Mouse (Mus musculus) cerebellum, adult 9-11 months (tissue): ENCODE results near the gene Acsl4.

Experiments
- DNase-seq: peaks from one replicate; pipeline ENCODE4 v3.0.0; 2022

Acsl4 gene

DNA sequence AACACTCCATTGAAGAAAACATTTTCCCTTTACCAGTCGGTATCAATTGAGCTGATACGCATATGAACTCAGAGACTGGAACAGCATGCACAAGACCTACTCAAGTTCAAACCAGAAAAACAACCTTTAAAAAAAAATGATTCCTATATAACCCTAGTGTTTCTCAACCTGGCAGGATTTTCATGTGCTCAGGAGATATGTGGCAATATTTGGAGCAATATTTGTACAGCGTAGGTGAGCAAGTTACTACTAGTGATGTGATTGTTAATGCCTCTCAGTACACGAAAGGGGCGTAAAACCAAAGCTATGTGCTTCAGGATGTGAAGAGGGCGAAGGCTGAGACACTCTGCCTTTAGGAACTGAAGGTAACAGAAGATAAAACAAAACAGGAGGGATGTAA lies 54.1 kb downstream of the Acsl4 start:
- DNase-seq, result no peak

DNA sequence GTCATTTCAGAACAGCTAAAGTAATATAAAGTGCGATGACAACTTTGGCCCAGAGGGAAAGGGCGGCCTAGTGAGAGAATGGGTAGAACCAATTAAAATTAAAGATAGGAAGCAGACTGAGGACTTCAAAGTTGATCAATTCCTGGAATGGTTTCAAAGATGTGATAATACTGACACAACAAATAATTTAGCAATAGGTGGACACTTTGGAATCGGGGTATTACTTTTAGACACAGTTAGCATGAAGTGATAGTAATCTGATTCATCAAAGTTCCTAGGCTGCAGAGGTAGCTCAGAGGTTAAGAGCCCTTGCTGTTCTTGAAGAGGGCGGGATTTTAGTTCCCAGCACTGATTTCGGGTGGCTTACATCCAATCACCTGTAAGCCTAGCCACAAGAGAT lies 54.8 kb downstream of the Acsl4 start:
- DNase-seq, result no peak

DNA sequence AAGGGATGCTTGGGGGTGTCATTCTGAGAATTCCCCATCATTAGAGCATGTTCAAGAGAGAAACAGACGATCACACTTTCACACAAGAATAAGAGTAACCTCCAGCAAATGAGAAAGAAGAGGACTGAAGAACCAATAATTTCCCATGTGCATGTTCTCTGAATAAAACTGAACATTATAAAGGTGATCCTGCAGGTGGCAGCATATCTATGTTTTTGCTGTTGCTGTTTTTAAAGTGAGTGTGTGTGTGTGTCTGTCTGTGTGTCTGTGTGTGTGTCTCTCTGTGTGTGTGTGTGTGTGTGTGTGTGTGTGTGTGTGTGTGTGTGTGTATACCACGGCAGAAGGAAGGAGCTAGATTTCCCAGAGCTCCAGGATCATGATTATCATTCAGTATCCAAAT lies 64.6 kb downstream of the Acsl4 start:
- no peak for DNase-seq

DNA sequence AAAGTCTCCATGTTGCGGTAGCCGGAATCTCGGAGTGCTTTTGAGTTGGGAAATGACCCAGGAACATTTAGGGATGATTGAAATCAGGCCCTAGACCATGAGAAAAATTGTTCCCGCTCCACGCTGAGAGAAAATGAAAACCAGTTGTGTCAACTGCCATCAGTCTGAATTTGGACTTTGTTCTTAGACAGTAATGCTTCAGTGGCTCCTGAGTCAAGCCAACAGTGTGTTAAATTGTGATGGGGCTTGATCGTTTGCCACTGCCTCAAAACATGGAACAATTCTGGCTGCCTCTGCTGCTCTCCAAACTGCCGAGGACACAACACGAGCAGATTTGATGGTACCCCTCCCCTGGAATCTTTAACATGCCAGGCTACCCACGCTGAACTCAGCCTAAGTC lies 74.2 kb downstream of the Acsl4 start:
- DNase-seq, result no peak

DNA sequence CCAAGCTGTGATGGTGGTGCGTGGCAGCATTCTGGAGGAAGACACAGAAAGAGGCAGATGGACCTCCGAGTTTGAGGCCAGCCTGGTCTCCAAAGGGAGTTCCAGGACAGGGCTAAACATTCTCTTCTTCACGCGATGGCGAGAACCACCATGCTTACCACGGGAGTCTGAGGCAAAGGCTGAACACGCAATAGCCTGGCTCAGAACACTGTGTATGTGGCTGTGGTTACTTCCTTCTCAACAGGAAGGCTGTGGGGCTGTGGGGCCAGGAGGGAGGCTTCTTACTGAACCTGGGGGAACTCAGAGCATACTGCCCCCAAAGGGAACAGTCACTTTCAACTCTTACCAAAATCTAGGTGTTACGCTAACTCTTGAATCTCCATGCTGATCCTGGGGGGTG lies 75.1 kb downstream of the Acsl4 start:
- no peak for DNase-seq

DNA sequence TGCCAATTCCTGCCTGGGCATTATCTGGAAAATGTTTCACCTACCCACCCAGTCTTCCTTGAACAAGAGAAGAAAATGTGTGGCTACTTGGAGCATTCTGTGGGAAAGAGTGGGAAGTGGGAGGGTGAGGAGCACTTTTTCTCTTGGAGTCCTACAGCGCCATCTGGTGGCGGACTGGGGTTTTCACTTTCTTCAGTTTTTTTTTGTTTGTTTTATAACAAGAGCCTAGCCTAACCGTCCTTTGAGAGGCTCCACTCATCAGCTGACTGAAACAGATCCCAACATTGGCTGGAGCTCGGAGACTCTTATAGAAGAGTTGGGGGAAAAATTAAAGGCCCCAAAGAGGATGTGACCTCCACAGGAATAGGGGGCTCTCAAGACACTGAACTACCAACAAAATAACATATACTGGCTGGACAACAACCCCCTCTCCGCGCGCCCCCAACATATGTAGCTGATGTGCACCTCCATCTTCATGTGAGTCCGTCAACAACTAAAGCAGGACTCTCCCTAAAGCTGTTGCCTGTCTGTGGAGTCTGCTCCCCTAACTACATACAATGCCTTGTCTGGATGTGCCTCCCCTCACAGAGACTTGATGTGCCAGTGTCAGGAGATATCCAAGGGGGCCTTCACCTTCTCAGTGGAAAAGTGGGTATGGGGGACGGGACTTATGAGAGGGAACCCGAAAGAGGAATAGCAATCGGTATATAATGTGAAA lies 75.9 kb downstream of the Acsl4 start:
- peak; percentile 78 for DNase-seq

DNA sequence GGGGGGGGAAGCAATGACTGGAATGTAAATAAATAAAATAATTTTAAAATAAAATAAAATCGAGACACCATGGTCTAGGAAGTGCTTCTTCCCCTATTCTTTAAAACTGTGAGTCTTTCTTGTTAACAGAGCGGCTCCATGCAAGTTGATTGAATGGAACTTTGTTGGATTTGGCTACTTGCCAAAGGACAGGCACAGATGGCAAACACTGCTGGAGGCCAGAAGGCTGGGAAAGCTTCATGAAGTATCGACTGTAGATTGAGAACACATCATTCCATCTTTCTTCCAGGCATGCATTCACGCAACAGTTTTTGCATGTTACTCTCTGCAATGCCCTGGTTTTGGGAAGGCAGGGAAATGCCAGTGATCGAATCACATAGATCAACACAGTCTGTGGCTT lies 79.9 kb downstream of the Acsl4 start:
- peak; percentile 36 for DNase-seq

DNA sequence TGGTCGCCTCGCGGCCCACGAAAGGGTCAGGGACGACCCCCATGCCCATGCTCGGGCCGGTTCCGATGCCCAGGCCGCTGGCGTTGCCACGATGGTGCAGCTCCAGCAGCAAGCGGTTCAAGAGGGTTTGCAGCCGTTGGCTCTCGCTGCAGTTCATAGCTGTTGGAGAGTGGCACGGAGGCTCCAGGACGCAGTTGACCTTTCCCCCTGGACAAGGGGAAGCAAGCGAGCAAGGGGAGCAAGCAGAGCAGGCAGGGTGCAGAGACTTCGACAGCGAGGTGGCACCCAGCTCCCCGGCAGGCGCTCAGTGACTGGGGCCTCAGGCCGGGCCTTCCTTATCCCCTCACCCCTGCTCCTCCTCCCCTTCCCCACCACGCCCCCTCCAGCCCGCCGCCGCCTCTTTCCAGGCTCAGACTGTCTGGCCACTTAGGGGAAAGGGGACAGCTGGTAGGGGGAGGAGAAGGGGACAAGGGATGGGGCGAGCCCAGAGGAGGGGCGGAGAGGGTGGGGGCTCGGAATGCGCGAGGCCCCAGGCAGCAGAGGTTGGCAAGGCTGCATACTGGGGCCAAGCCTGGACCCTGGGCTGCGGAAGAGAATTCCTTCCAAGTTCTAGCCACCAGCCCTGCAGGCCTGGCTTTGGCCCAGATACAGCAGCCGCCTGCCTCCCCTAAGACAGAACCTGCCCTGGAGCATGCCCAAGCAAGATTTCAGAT lies 84.3 kb downstream of the Acsl4 start, which contains the start of gene Kcne1l:
TSS of gene Kcne1l (minus strand) at position 426 of the 713 bp plus-strand sequence.
- peak; percentile 30 for DNase-seq

DNA sequence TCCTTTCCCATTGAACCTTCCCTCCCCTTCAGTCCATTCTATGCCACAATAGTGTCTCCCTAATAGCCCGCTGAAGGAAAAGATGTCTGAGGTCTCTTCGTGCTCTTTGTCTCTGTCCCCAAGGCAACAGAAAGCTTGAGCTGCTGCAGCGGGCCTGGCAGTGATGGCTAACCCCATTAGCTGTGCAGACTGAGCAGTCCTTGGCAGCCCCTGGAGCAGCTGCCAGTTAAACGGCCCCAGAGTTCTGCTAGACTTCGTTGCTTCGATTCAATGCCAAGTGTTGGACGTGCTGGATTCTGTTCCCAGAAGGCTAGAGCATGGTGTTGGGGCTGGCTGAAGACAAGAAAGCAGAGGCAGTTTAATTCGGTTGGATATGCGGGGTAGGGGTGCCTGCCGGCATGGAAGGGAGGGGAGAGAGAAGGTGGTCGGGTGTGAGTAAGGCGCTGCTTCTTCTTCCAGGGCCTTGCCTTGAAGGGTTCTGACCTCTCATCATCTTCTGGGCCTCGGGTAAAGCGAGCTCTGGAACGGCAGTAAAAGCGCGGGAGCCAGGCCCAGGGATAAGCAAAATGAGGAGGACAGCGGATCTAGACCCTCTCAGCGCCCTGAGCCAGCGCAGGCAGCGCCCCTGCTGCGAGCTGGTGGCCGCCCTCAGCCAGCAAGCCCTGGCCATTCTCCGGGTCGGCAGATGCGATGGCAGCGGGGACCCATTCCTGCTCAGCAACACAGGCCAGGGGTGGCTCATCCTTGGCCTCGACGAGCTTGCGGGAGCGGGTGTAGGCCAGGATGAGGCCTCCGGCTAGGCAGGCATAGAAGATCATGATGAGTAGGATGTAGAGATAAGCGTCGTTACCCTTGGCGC lies 85.1 kb downstream of the Acsl4 start:
- DNase-seq, result peak; percentile 26

DNA sequence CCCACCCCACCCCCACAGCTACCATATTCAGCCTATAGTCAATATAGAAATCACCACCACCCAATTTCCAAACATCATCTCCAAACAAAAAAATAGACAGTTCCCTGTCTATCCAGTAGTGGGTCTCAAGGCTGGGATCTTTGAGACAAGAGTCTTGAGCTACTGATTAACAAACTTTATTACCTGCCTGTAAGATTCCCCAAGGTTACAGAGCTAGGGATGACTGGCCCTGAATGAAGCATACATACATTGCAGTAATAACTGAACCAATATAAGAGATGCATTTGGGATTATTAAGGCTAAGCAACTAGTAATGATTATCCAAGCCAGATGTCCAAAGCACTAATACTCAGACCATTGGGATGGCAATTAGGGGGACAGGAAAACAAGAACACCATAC lies 85.7 kb downstream of the Acsl4 start:
- no peak for DNase-seq

DNA sequence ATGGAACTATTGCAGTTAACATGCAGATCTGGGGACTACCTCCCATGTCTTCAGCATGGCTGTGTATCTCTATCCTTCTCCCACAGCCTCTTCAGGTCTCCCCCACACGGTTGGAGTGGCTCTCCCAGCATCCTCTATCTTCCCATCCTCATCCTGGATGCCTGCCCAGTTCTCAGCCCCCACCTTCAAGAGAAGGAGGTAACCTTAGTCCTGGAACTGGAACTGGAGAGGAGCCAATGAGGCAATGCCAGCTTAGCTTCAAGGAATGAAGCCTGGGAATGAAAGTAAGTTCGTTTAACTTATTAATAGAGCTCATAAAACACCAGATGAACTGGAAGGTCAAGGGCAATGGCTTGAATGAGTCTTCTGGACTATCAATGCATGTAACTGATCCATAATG lies 86.9 kb downstream of the Acsl4 start:
- DNase-seq, result no peak

DNA sequence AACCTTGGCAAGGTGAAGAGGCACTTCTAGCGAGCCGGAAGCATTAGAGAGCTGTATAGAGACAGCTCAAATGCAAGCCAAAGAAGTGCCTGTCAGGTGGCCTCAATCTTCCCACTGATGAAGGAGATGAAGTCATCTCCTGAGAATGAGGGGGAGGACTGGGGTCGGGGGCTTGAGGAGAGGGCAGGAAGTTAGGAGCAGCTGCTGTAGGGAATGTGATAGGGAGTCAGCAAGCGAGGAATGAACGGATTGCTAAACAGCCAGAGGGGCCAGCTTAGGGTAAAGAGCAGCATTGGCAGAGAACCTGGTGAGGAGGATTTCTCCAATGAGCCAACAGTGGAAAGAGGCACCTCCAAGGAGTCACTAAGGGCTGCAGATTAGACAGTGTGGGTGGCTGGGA lies 104.4 kb downstream of the Acsl4 start:
- DNase-seq, result no peak

DNA sequence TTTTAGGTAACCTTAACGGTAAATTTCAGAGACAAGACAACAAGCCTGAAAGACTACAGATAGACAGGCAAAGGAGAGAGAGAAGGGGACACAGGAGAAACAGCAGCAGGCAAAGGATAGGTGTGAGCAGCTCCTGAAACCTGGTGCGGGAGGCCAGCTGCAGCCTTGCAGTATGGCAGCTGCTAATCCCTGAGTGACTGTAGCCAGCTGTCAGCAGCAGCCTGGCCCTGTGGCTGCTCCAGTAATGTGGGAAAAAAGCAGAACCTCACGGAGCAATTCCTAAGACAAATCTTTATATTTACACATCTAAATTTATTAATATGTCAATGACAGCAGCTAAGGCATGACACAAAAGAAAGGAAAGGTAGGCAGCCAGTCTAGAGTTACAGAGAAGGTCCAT lies 113.8 kb downstream of the Acsl4 start:
- DNase-seq, result no peak

DNA sequence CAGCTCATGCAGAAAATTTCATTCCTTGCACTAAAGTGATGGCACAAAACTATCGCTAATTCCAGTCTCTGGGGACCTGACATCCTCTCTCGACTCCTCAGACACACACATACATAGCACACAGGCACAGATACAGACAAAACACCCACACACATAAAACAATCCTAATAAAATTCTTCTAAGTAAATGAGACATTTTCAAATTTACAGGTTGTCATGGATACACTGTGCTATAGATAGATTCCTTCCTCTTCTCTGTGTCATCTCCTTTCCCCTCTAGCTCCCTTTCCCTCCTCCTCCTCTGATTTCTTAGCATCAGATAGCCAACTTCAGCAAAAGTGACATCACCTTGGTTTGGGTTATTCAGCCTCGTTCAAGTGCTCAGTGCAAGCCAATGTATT lies 114.3 kb downstream of the Acsl4 start:
- DNase-seq, result no peak
